Mouse (Mus musculus) CH12.LX (cell line): Measurements from ENCODE around the gene Dlg2.

ENCODE experiments used
- CHD1 ChIP-seq: IDR thresholded peaks from 2 replicates; pipeline ENCODE4 v1.6.1; 2012; ENCODE audit warnings: low read depth, low read length, improper control_type of control experiment, inconsistent platforms
- CTCF ChIP-seq, 2 experiments: IDR thresholded peaks in 1 of 2; conservative IDR thresholded peaks in 1 of 2; 2 replicates each; pipeline ENCODE4 v1.5.1; 2011 to 2012; ENCODE audit warnings: low read depth in 2 of 2, low read length in 2 of 2, improper control_type of control experiment in 1 of 2, inconsistent platforms in 1 of 2, mild to moderate bottlenecking in 1 of 2, moderate library complexity in 1 of 2
- POLR2A ChIP-seq: IDR thresholded peaks from 2 replicates; pipeline ENCODE4 v1.6.1; 2011; ENCODE audit warnings: low read depth, mild to moderate bottlenecking, improper control_type of control experiment, low read length
- SMC3 ChIP-seq: IDR thresholded peaks from 2 replicates; pipeline ENCODE4 v1.6.1; 2011; ENCODE audit warnings: low read depth, low read length, improper control_type of control experiment
- ZC3H11A ChIP-seq: IDR thresholded peaks from 2 replicates; pipeline ENCODE4 v1.6.1; 2012; ENCODE audit warnings: low read depth, mild to moderate bottlenecking, inconsistent platforms, low read length, improper control_type of control experiment
- ZKSCAN1 ChIP-seq: IDR thresholded peaks from 2 replicates; pipeline ENCODE4 v1.6.1; 2012; ENCODE audit warnings: low read depth, inconsistent platforms, low read length, improper control_type of control experiment, borderline replicate concordance

- no peak for TF ChIP-seq POLR2A
- no peak for TF ChIP-seq ZC3H11A
- no peak for TF ChIP-seq CHD1
- TF ChIP-seq ZKSCAN1, result no peak
- no peak for TF ChIP-seq SMC3
- TF ChIP-seq CTCF (conservative IDR thresholded peaks at IDR 0.05 in 1 of 2, IDR thresholded peaks at IDR 0.05 in 1 of 2; ENCODE audit: low read depth in 2 of 2, low read length in 2 of 2), result no peak
Observed at GRCm38 (mm10) chr7:91784617-91785016, 1308.1 kb downstream of the Dlg2 start.
